Mouse (Mus musculus) intestine, embryonic 14.5 days (tissue): ENCODE measurements around the gene Idi1. TPM values are rescaled to one million over a fixed set of nuclear protein-coding genes. Genes with fewer than 3 reads are reported as not detected.
A peak's percentile ranks its signal among the peaks of the same experiment; 100 is the strongest.

Experiments used
- ATAC-seq: fragments of 200-750 bp; cut with Nextera tagmentation; replicated peaks from 2 replicates; pipeline ENCODE4 v1.8.0; 2017; ENCODE audit warnings: low read depth, moderate number of reproducible peaks, moderate TSS enrichment, moderate library complexity; ENCODE audit not compliant: low FRiP score, low TSS enrichment
- DNase-seq: peaks from one replicate; pipeline ENCODE4 v3.0.0-alpha.2; 2018; ENCODE audit warnings: low spot score
- H3K27ac ChIP-seq: fragments of 300-500 bp; sonication (generic); 2 replicates; pipeline ENCODE4 v1.5.1; 2014; ENCODE audit warnings: low read depth, mild to moderate bottlenecking, control low read depth
- H3K27me3 ChIP-seq: fragments of 300-500 bp; sonication (generic); replicated peaks from 2 replicates; pipeline ENCODE4 v1.6.1; 2014; ENCODE audit warnings: low read length, control low read depth; ENCODE audit not compliant: control insufficient read depth, insufficient read depth
- H3K36me3 ChIP-seq: fragments of 300-500 bp; sonication (generic); 2 replicates; pipeline ENCODE4 v1.6.1; 2014; ENCODE audit warnings: low read length, control low read depth; ENCODE audit not compliant: control insufficient read depth, insufficient read depth
- H3K4me1 ChIP-seq: fragments of 300-500 bp; sonication (generic); replicated peaks from 2 replicates; pipeline ENCODE4 v1.6.1; 2014; ENCODE audit warnings: low read length, control low read depth, mixed read lengths; ENCODE audit not compliant: control insufficient read depth, insufficient read depth
- H3K4me2 ChIP-seq: fragments of 300-500 bp; sonication (generic); 2 replicates; pipeline ENCODE4 v1.6.1; 2014; ENCODE audit warnings: low read length
- H3K4me3 ChIP-seq: fragments of 300-500 bp; sonication (generic); 2 replicates; pipeline ENCODE4 v1.5.1; 2014; ENCODE audit warnings: low read depth, low read length, control low read depth, mixed read lengths
- H3K9ac ChIP-seq: fragments of 300-500 bp; sonication (generic); 2 replicates; pipeline ENCODE4 v1.6.1; 2014; ENCODE audit warnings: mild to moderate bottlenecking, low read length
- H3K9me3 ChIP-seq: fragments of 300-500 bp; sonication (generic); 2 replicates; pipeline ENCODE4 v1.6.1; 2016; ENCODE audit warnings: low read length, control low read depth; ENCODE audit not compliant: control insufficient read depth
- WGBS: fragments of 180-500 bp; shearing (Covaris S2); extraction: QIAGEN DNeasy Blood & Tissue Kit; methylation state at CpG from one replicate; pipeline ENCODE4 v1.1.7; 2014; 5-methylcytosine and 5-hydroxymethylcytosine counted together
- polyA plus RNA-seq: library from polyadenylated mRNA; unstranded; fragments of >200 nt; fragmentation: Nextera tagmentation; extraction: Ambion mirVana; gene quantifications from 2 replicates; pipeline ENCODE4 v1.2.1, GENCODE M21; 2014

The Idi1 gene
- polyA plus RNA-seq, 1 experiment from 2014 or later: 116 TPM

GRCm38 (mm10) chr13:8853424-8853823 lies 31.9 kb upstream of the Idi1 start:
- ATAC-seq (no peak), DNase-seq (no peak)
- WGBS: 97% methylated on average over 4 of the region's 4 CpGs
- Histone ChIP-seq H3K27ac (no peak overlapping the region), H3K9ac (no peak overlapping the region), H3K36me3 (peaks cover 52% of the 10 kb centered on the region), H3K4me1 (no peaks in the 10 kb centered on the region), H3K4me3 (no peak overlapping the region), H3K9me3 (no peaks in the 10 kb centered on the region), H3K4me2 (no peak overlapping the region), H3K27me3 (no peaks in the 10 kb centered on the region)

- WGBS: 98% methylated on average over 2 of the region's 2 CpGs
- Histone ChIP-seq H3K4me1 (no peaks in the 10 kb centered on the region), H3K36me3 (peaks cover 48% of the 10 kb centered on the region), H3K4me2 (no peak overlapping the region), H3K27me3 (no peaks in the 10 kb centered on the region), H3K9ac (no peak overlapping the region), H3K4me3 (no peak overlapping the region), H3K27ac (no peak overlapping the region), H3K9me3 (no peaks in the 10 kb centered on the region)
- ATAC-seq (no peak), DNase-seq (no peak)
These were observed 30.5 kb upstream of the Idi1 start for GRCm38 (mm10) chr13:8854769-8855168.

GRCm38 (mm10) chr13:8858453-8858852 lies 26.8 kb upstream of the Idi1 start:
- Histone ChIP-seq H3K27me3 (no peaks in the 10 kb centered on the region), H3K36me3 (peaks cover 46% of the 10 kb centered on the region), H3K9ac (no peak overlapping the region), H3K4me3 (no peak overlapping the region), H3K9me3 (no peaks in the 10 kb centered on the region), H3K27ac (no peak overlapping the region), H3K4me1 (no peaks in the 10 kb centered on the region), H3K4me2 (no peak overlapping the region)
- WGBS: 89% methylated on average over 6 of the region's 6 CpGs
- DNase-seq: no peak
- no peak for ATAC-seq

GRCm38 (mm10) chr13:8860861-8861260 lies 24.4 kb upstream of the Idi1 start:
- no peaks in the 10 kb centered on the region for H3K4me1 ChIP-seq
- ATAC-seq (no peak), DNase-seq (no peak)
- no peak overlapping the region for H3K4me3 ChIP-seq
- H3K27ac ChIP-seq: no peak overlapping the region
- H3K9ac ChIP-seq: no peak overlapping the region
- no peaks in the 10 kb centered on the region for H3K9me3 ChIP-seq
- H3K36me3 ChIP-seq: peaks cover 29% of the 10 kb centered on the region
- H3K4me2 ChIP-seq: no peak overlapping the region
- WGBS: 95% methylated on average over 9 of the region's 9 CpGs
- no peaks in the 10 kb centered on the region for H3K27me3 ChIP-seq

- no peak overlapping the region for H3K9ac ChIP-seq
- peaks cover 12% of the 10 kb centered on the region for H3K36me3 ChIP-seq
- no peak overlapping the region for H3K27ac ChIP-seq
- no peaks in the 10 kb centered on the region for H3K27me3 ChIP-seq
- WGBS: 86% methylated on average over 3 of the region's 3 CpGs
- H3K4me3 ChIP-seq: no peak overlapping the region
- H3K4me2 ChIP-seq: no peak overlapping the region
- no peaks in the 10 kb centered on the region for H3K4me1 ChIP-seq
- DNase-seq (no peak), ATAC-seq (no peak)
- no peaks in the 10 kb centered on the region for H3K9me3 ChIP-seq
These were observed 20.3 kb upstream of the Idi1 start for GRCm38 (mm10) chr13:8864990-8865389.

- Histone ChIP-seq H3K4me1 (no peaks in the 10 kb centered on the region), H3K36me3 (0 out of 2 replicates have a peak, but pooled peaks cover 6% of the 10 kb centered on the region), H3K9me3 (no peaks in the 10 kb centered on the region), H3K27ac (no peak overlapping the region), H3K9ac (no peak overlapping the region), H3K27me3 (no peaks in the 10 kb centered on the region), H3K4me2 (no peak overlapping the region), H3K4me3 (no peak overlapping the region)
- WGBS: 88% methylated on average over 7 of the region's 7 CpGs
- DNase-seq (no peak), ATAC-seq (no peak)
These were observed 18.7 kb upstream of the Idi1 start for GRCm38 (mm10) chr13:8866612-8867011.

GRCm38 (mm10) chr13:8869578-8870157 lies 15.6 kb upstream of the Idi1 start:
- no peak overlapping the region for H3K27ac ChIP-seq

GRCm38 (mm10) chr13:8870160-8870509 lies 15.2 kb upstream of the Idi1 start:
- no peak for ATAC-seq
- Histone ChIP-seq H3K9me3 (no peaks in the 10 kb centered on the region), H3K9ac (peak overlapping the region; percentile 78), H3K27ac (peak overlapping the region; percentile 97), H3K4me2 (peak overlapping the region; percentile 82), H3K27me3 (no peaks in the 10 kb centered on the region), H3K4me3 (peak overlapping the region; percentile 83), H3K4me1 (no peaks in the 10 kb centered on the region), H3K36me3 (0 out of 2 replicates have a peak, but pooled peaks cover 6% of the 10 kb centered on the region)
- 3% methylated on average over 9 of the region's 9 CpGs for WGBS
- DNase-seq: no peak

More at GRCm38 (mm10) chr13:8869578-8870157, 15.6 kb upstream of the Idi1 start:
- no peaks in the 10 kb centered on the region for H3K9me3 ChIP-seq
- H3K9ac ChIP-seq: peak overlapping the region; percentile 78
- no peaks in the 10 kb centered on the region for H3K4me1 ChIP-seq
- peak overlapping the region; percentile 83 for H3K4me3 ChIP-seq
- H3K4me2 ChIP-seq: peak overlapping the region; percentile 82
- ATAC-seq (no peak), DNase-seq (no peak)
- H3K36me3 ChIP-seq: 0 out of 2 replicates have a peak, but pooled peaks cover 6% of the 10 kb centered on the region
- no peaks in the 10 kb centered on the region for H3K27me3 ChIP-seq
- WGBS: 60% methylated on average over 5 of the region's 5 CpGs
